Comparison of ENCODE assay signal across 12 mouse cellular contexts in genomic region chr14:120379716-120380115, GRCm38 (mm10).
DNase-seq lines count a peak whose midpoint lies in the region; ATAC-seq and TF ChIP-seq lines count a peak whose summit lies in the region.
"Had no signal": no experiment of that assay in that cellular context is flagged by ENCODE, and none has a peak within 500 bp of the region (broad histone marks: within the 10 kb centered on the region; RNA-seq: fewer than 3 reads in every experiment).

No protein-coding gene starts in this region.

- no peak for TF ChIP-seq CTCF in kidney, postnatal 0 days (IDR thresholded peaks at IDR 0.05; ENCODE audit: low read depth)

- H3K4me3 ChIP-seq in liver, embryonic 13.5 days (replicated peaks), result no peak overlapping the region
- no peak overlapping the region for H3K4me3 ChIP-seq in liver, embryonic 12.5 days
- no peak overlapping the region for H3K4me3 ChIP-seq in kidney, postnatal 0 days (replicated peaks; ENCODE audit: low read depth, low read length)
- H3K4me3 ChIP-seq in megakaryocyte, embryonic 14.5 days (replicated peaks), result peak overlapping the region; percentile 8
- H3K4me3 ChIP-seq: hindbrain, embryonic 13.5 days; limb, embryonic 10.5 days had no signal

- H3K27me3 ChIP-seq in liver, embryonic 13.5 days, result no peaks in the 10 kb centered on the region
- no peaks in the 10 kb centered on the region for H3K27me3 ChIP-seq in liver, embryonic 12.5 days (replicated peaks)
- no peaks in the 10 kb centered on the region for H3K27me3 ChIP-seq in kidney, postnatal 0 days (ENCODE audit: insufficient read depth, low read length)
- H3K27me3 ChIP-seq in megakaryocyte, embryonic 14.5 days (replicated peaks), result no peaks in the 10 kb centered on the region
- H3K27me3 ChIP-seq: hindbrain, embryonic 13.5 days had no signal

- no peak overlapping the region for H3K4me2 ChIP-seq in liver, embryonic 13.5 days
- no peak overlapping the region for H3K4me2 ChIP-seq in liver, embryonic 12.5 days
- no peak overlapping the region for H3K4me2 ChIP-seq in kidney, postnatal 0 days (ENCODE audit: low read length)
- H3K4me2 ChIP-seq: hindbrain, embryonic 13.5 days had no signal

- H3K36me3 ChIP-seq in liver, embryonic 13.5 days, result 0 out of 2 replicates have a peak, but pooled peaks cover 8% of the 10 kb centered on the region
- H3K36me3 ChIP-seq in liver, embryonic 12.5 days, result no peaks in the 10 kb centered on the region
- peaks cover 4% of the 10 kb centered on the region; the same call in 1 of the 2 replicates for H3K36me3 ChIP-seq in kidney, postnatal 0 days (ENCODE audit: insufficient read depth, low read length)
- peaks cover 99% of the 10 kb centered on the region for H3K36me3 ChIP-seq in megakaryocyte, embryonic 14.5 days (replicated peaks; ENCODE audit: low read length)
- H3K36me3 ChIP-seq: hindbrain, embryonic 13.5 days had no signal

- H3K9me3 ChIP-seq in liver, embryonic 13.5 days (replicated peaks), result no peaks in the 10 kb centered on the region
- H3K9me3 ChIP-seq in liver, embryonic 12.5 days (replicated peaks), result no peaks in the 10 kb centered on the region
- H3K9me3 ChIP-seq in kidney, postnatal 0 days (replicated peaks; ENCODE audit: low read length), result no peaks in the 10 kb centered on the region
- no peaks in the 10 kb centered on the region for H3K9me3 ChIP-seq in megakaryocyte, embryonic 14.5 days
- H3K9me3 ChIP-seq: hindbrain, embryonic 13.5 days; limb, embryonic 10.5 days had no signal

- H3K4me1 ChIP-seq in liver, embryonic 13.5 days (replicated peaks), result no peaks in the 10 kb centered on the region; the same call in none of the 2 replicates
- peaks cover 6% of the 10 kb centered on the region; the same call in 1 of the 2 replicates for H3K4me1 ChIP-seq in liver, embryonic 12.5 days
- no peaks in the 10 kb centered on the region for H3K4me1 ChIP-seq in kidney, postnatal 0 days (replicated peaks; ENCODE audit: insufficient read depth, low read length)
- H3K4me1 ChIP-seq in megakaryocyte, embryonic 14.5 days, result peaks cover 77% of the 10 kb centered on the region

- WGBS in liver, embryonic 13.5 days (ENCODE audit: insufficient replicate concordance), result 57% methylated on average over 4 of the region's 4 CpGs
- 65% methylated on average over 4 of the region's 4 CpGs for WGBS in liver, embryonic 12.5 days (ENCODE audit: insufficient replicate concordance)
- WGBS in kidney, postnatal 0 days, result 43% methylated on average over 4 of the region's 4 CpGs

- DNase-seq in liver, embryonic 13.5 days, result no peak
- DNase-seq in heart, adult 8-10 months (ENCODE audit: low spot score), result peak; percentile 82
- DNase-seq in kidney, postnatal 0 days (ENCODE audit: low spot score), result peak; percentile 54
- DNase-seq in left cerebral cortex, postnatal 10 days (ENCODE audit: extremely low spot score in 1 of 2, low spot score in 2 of 2), result no peak
- DNase-seq in layer of hippocampus, postnatal 10 days (ENCODE audit: low spot score in 2 of 2), result no peak
- DNase-seq in layer of hippocampus, postnatal 36 days, result no peak
- DNase-seq: cerebellum, postnatal 14 days; right cerebral cortex, postnatal 25 days had no signal

- ATAC-seq in liver, embryonic 13.5 days (ENCODE audit: low read depth), result 0 out of 2 replicates have a peak, but pooled peaks have one; percentile 18
- ATAC-seq in liver, embryonic 12.5 days, result no peak
- no peak for ATAC-seq in kidney, postnatal 0 days (replicated peaks; ENCODE audit: low FRiP score, low read depth)

- no peak overlapping the region for H3K9ac ChIP-seq in liver, embryonic 13.5 days
- no peak overlapping the region for H3K9ac ChIP-seq in liver, embryonic 12.5 days
- no peak overlapping the region for H3K9ac ChIP-seq in kidney, postnatal 0 days (ENCODE audit: low read depth, low read length)
- H3K9ac ChIP-seq: hindbrain, embryonic 13.5 days had no signal

- H3K27ac ChIP-seq in liver, embryonic 13.5 days, result no peak overlapping the region
- H3K27ac ChIP-seq in liver, embryonic 12.5 days, result no peak overlapping the region
- 0 out of 2 replicates have a peak overlapping the region, but pooled peaks have one; percentile 26 for H3K27ac ChIP-seq in kidney, postnatal 0 days
- H3K27ac ChIP-seq: hindbrain, embryonic 13.5 days; limb, embryonic 10.5 days had no signal

- intact Hi-C loops in left cerebral cortex, postnatal 10 days (cut with DNase I), result no loop called here

Comparison
In these comparisons a context has a peak if more than half of its experiments do, and no peak if none do; other contexts are left out.
1. DNase-seq: peak in heart, adult 8-10 months (single experiment) and kidney, postnatal 0 days (single experiment); none in liver, embryonic 13.5 days (single experiment), left cerebral cortex, postnatal 10 days (0 of 2), layer of hippocampus, postnatal 10 days (0 of 2) and layer of hippocampus, postnatal 36 days (0 of 2).